Mouse (Mus musculus) lung, embryonic 16.5 days (tissue): ENCODE data around the gene Adh4. TPM values are rescaled to one million over a fixed set of nuclear protein-coding genes. Genes with fewer than 3 reads are reported as not detected.
A peak's percentile ranks its signal among the peaks of the same experiment; 100 is the strongest.
"Not testable (repeated sequence)": the region's sequence is repeated elsewhere in the genome, so short reads cannot be mapped to it uniquely, and the experiment has no call there.

Source experiments
- ATAC-seq: fragments of 200-750 bp; cut with Nextera tagmentation; 2 replicates; pipeline ENCODE4 v1.8.0; 2017; ENCODE audit warnings: low read depth, mild to moderate bottlenecking, moderate library complexity
- H3K27ac ChIP-seq: fragments of 300-500 bp; sonication (generic); 2 replicates; pipeline ENCODE4 v1.5.1; 2014; ENCODE audit warnings: mild to moderate bottlenecking, control low read depth, low read length
- H3K27me3 ChIP-seq: fragments of 300-500 bp; sonication (generic); 2 replicates; pipeline ENCODE4 v1.6.1; 2014; ENCODE audit warnings: low read depth, low read length, mixed read lengths; ENCODE audit not compliant: control insufficient read depth, insufficient read depth
- H3K36me3 ChIP-seq: fragments of 300-500 bp; sonication (generic); 2 replicates; pipeline ENCODE4 v1.6.1; 2014; ENCODE audit warnings: low read length; ENCODE audit not compliant: control insufficient read depth, insufficient read depth
- H3K4me1 ChIP-seq: fragments of 300-500 bp; sonication (generic); replicated peaks from 2 replicates; pipeline ENCODE4 v1.6.1; 2014; ENCODE audit warnings: low read length, mixed read lengths; ENCODE audit not compliant: control insufficient read depth, insufficient read depth
- H3K4me2 ChIP-seq: fragments of 300-500 bp; sonication (generic); 2 replicates; pipeline ENCODE4 v1.6.1; 2014; ENCODE audit warnings: low read depth, low read length, control low read depth
- H3K4me3 ChIP-seq: fragments of 300-500 bp; sonication (generic); 2 replicates; pipeline ENCODE4 v1.5.1; 2014; ENCODE audit warnings: mild to moderate bottlenecking, low read length, control low read depth
- H3K9ac ChIP-seq: fragments of 300-500 bp; sonication (generic); 2 replicates; pipeline ENCODE4 v1.6.1; 2014; ENCODE audit warnings: low read length, control low read depth
- H3K9me3 ChIP-seq: fragments of 300-500 bp; sonication (generic); 2 replicates; pipeline ENCODE4 v1.6.1; 2016; ENCODE audit warnings: low read length; ENCODE audit not compliant: control insufficient read depth
- WGBS: fragments of 180-500 bp; shearing (Covaris S2); extraction: QIAGEN DNeasy Blood & Tissue Kit; methylation state at CpG from one replicate; pipeline ENCODE4 v1.1.7; 2014; 5-methylcytosine and 5-hydroxymethylcytosine counted together
- polyA plus RNA-seq: library from polyadenylated mRNA; unstranded; fragments of >200 nt; fragmentation: Nextera tagmentation; extraction: Ambion mirVana; gene quantifications from 2 replicates; pipeline ENCODE4 v1.2.1, GENCODE M21; 2015

Gene Adh4
- not detected in 2 replicates for polyA plus RNA-seq

DNA sequence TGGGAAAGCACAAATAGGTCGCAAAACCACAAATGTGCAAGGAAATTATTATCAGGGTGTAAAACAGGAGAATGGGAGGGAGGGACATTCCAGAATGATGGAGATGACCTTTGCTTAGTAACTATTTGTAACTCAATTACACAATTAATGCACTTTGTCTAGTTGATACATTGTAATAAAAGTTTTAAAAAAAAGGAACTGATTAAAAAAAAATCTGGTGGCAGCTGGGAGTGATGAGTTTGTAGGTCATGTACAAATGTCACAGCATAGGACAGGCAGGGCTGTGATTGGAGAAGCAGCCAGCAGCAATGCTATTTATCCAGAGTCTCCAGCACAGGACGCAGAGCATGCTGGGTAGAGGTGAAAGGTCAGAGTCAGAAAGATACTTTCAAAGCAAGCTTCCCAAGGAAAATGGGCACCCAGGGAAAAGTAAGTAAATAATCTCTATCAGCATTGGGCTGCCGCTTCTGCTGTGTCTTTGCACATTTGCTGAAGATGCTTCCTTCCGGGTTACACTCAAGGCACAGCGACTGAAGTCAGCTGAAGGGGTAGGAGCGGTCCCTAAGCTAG, at the start of gene Adh4:
TSS of gene Adh4 (plus strand) at position 346 of the 570 bp plus-strand sequence.
- Histone ChIP-seq H3K9ac (no peak within 1 kb of the TSS), H3K4me1 (no peaks in the 10 kb centered on the region), H3K4me3 (no peak within 1 kb of the TSS), H3K9me3 (no peaks in the 10 kb centered on the region), H3K27ac (no peak within 1 kb of the TSS), H3K4me2 (no peak within 1 kb of the TSS), H3K36me3 (no peaks in the 10 kb centered on the region), H3K27me3 (no peaks in the 10 kb centered on the region)
- ATAC-seq: no peak
- WGBS: 65% methylated on average over 6 of the region's 6 CpGs

DNA sequence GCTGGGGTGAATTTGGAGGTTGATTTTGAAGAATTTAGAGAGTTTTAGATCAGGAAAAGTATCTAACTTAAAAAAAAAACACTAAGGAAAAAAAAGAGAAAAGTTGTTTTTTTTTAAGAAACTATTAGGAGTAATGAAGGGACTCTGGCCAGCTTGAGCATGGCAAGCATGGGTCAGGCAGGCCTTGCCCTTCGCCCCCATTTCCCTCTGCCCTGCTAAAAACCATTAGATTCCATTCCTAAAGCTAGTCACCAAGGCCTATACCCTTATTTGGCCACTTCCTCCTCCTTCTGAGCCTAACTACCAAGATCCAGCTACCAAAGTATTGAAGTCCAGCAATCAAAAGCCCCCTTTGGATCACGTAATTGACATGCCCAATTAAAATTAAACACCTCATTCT, 49.1 kb upstream of the Adh4 start:
- Histone ChIP-seq H3K9me3 (no peaks in the 10 kb centered on the region), H3K9ac (no peak overlapping the region), H3K4me3 (no peak overlapping the region), H3K27me3 (no peaks in the 10 kb centered on the region), H3K27ac (no peak overlapping the region), H3K36me3 (no peaks in the 10 kb centered on the region), H3K4me2 (no peak overlapping the region), H3K4me1 (no peaks in the 10 kb centered on the region)
- no peak for ATAC-seq
- 88% methylated on average over 2 of the region's 2 CpGs for WGBS

DNA sequence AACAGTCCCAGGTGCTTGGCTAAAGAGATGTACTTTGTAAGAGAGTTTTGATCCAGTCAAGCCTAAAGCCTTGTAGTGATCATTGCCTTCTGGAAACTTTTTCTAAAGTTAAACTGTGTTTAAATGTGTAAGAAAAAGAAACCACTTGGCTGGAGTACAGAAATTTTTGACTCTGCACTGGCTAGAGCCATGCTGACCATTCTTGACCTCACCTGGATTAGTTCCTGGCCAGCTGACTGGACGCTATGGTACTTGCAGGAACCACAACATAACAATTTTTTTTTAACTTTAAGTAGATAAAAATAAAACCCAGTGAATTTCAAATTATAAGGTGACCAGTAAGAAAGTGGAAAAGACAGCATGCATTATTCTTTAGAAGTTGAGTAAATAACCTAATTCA, 45.7 kb upstream of the Adh4 start:
- Histone ChIP-seq H3K4me3 (no peak overlapping the region), H3K4me1 (no peaks in the 10 kb centered on the region), H3K9ac (no peak overlapping the region), H3K27me3 (no peaks in the 10 kb centered on the region), H3K4me2 (no peak overlapping the region), H3K27ac (no peak overlapping the region), H3K9me3 (no peaks in the 10 kb centered on the region), H3K36me3 (no peaks in the 10 kb centered on the region)
- WGBS: 82% methylated on average over 1 of the region's 1 CpGs
- ATAC-seq: no peak

DNA sequence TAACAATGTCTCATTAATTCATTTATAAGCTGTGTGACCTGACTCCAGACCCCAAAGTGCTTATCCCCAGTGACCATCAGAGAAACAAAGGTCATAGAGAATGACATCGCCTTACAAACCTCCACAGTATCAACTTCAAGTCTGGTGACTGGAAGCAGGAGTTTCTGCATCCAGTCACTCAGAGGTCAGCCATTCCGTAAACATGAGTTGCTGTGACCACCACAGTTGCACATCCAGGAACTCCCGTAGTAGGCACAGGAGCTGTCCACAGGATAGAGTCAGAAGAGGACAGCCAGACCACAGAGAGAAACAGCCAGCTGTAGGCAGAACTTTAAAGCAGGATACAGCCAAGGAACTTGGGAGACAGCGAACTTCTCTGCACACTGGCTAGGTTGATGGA, 45.0 kb upstream of the Adh4 start:
- WGBS: 43% methylated on average over 4 of the region's 4 CpGs
- H3K4me3 ChIP-seq, H3K4me2 ChIP-seq, H3K9me3 ChIP-seq, H3K4me1 ChIP-seq, H3K9ac ChIP-seq, H3K36me3 ChIP-seq, ATAC-seq, H3K27me3 ChIP-seq, H3K27ac ChIP-seq: not testable (repeated sequence)

DNA sequence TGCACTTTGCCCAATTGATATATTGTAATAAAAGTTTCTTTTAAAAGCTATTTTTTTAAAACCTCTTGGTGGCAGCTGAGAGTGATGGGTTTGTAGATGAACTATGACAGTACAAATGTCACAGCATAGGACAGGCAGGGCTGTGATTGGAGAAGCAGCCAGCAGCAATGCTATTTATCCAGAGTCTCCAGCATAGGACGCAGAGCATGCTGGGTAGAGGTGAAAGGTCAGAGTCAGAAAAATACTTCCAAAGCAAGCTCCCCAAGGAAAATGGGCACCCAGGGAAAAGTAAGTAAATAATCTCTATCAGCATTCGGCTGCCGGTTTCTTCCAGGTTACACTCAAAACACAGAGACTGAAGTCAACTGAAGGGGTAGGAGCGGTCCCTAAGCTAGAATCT, 41.3 kb upstream of the Adh4 start:
- no peak for ATAC-seq
- Histone ChIP-seq H3K27me3 (no peaks in the 10 kb centered on the region), H3K4me3 (no peak overlapping the region), H3K4me1 (no peaks in the 10 kb centered on the region), H3K9ac (no peak overlapping the region), H3K36me3 (no peaks in the 10 kb centered on the region), H3K9me3 (no peaks in the 10 kb centered on the region), H3K27ac (no peak overlapping the region), H3K4me2 (no peak overlapping the region)
- 57% methylated on average over 4 of the region's 4 CpGs for WGBS

DNA sequence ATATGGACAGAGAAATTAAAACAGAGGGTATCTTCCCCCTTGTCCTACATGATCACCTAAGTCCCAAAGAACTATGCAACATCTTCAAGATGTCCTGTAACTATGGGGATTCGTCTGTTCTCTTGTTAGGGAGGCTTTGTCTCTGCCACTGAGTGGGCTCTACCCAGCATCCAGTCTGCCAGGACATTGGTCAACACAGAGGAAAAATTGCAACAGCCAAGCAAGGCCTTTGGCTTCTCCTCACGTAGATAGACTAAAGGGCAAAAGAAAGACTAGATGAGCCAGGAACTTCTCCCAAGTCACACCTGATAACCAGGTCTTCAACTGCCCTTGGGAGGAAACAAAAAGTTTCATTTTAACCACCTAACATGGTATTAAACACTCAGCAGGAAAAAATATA, 40.1 kb upstream of the Adh4 start:
- no peak overlapping the region for H3K4me3 ChIP-seq
- no peaks in the 10 kb centered on the region for H3K4me1 ChIP-seq
- WGBS: 76% methylated on average over 2 of the region's 2 CpGs
- H3K4me2 ChIP-seq: no peak overlapping the region
- H3K9ac ChIP-seq: no peak overlapping the region
- peaks cover 3% of the 10 kb centered on the region; the same call in 1 of the 2 replicates for H3K9me3 ChIP-seq
- H3K27ac ChIP-seq: no peak overlapping the region
- H3K36me3 ChIP-seq: no peaks in the 10 kb centered on the region
- ATAC-seq: no peak
- no peaks in the 10 kb centered on the region for H3K27me3 ChIP-seq

DNA sequence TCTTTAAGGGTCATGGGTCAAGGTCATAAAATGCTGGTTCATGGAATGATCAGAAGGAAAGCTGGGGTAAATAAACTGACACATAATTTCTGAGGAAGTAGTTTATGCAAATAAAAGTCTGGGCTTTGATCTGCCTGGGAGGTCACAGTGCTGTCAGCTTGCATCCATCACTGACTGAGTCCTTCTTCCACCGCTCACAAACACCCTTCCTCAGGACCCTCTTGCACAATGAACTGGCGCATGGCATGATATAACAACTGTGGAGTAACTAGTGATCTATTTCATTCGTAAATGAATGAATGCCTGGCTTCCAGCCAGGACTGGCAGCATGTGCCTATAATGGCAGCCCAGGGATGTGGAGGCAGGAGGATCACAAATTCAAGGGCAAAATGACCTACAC, 34.1 kb upstream of the Adh4 start:
- peak; percentile 97 for ATAC-seq
- Histone ChIP-seq H3K27me3 (no peaks in the 10 kb centered on the region), H3K9ac (no peak overlapping the region), H3K4me2 (no peak overlapping the region), H3K36me3 (no peaks in the 10 kb centered on the region), H3K4me1 (no peaks in the 10 kb centered on the region), H3K4me3 (no peak overlapping the region), H3K9me3 (peaks cover 3% of the 10 kb centered on the region; the same call in 1 of the 2 replicates), H3K27ac (0 out of 2 replicates have a peak overlapping the region, but pooled peaks have one; percentile 50)
- 8% methylated on average over 3 of the region's 3 CpGs for WGBS

DNA sequence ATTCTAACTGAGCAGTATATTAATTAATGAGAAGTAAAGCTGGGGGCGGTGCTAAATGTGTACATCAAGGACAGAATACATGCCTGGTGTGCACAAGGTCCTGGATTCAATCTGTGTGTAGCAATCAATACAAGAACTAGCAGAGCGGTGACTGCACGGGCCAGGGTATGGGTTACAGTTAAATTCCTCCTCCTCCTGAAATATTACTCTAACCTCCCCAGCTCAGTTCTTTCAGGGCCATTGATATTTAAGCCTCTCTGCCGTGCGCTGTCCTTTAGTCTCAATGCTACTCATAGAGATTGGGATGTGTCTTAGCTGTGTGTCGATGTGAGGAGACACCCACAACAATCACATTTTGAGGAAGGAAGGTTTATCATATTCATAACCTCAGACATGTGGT, 28.1 kb upstream of the Adh4 start:
- Histone ChIP-seq H3K4me2 (no peak overlapping the region), H3K9me3 (no peaks in the 10 kb centered on the region), H3K4me3 (no peak overlapping the region), H3K36me3 (no peaks in the 10 kb centered on the region), H3K9ac (no peak overlapping the region), H3K4me1 (no peaks in the 10 kb centered on the region), H3K27me3 (no peaks in the 10 kb centered on the region), H3K27ac (no peak overlapping the region)
- ATAC-seq: no peak
- WGBS: 88% methylated on average over 6 of the region's 6 CpGs

DNA sequence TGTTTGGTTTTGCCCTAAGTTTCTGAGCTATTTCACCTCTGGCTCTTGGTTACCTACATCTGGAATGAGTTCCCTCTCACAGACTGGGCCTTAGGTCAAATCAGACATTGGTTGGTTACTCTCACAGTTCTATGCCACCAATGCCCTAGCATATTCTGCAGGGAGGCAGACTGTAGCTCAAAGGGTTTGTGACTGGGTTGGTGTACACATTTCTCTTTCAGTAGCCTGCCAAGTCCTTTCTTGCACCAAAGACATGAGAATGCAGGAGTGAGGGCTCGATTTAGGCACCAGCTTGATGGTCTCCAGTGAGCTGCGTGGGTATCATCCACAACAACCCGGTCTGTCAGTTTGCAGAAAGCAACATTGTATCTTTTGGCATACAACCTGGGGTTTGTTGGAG, 10.4 kb upstream of the Adh4 start:
- Histone ChIP-seq H3K9me3 (no peaks in the 10 kb centered on the region), H3K9ac (no peak overlapping the region), H3K4me3 (no peak overlapping the region), H3K36me3 (no peaks in the 10 kb centered on the region), H3K27me3 (no peaks in the 10 kb centered on the region), H3K4me1 (0 out of 2 replicates have a peak, but pooled peaks cover 2% of the 10 kb centered on the region), H3K4me2 (no peak overlapping the region), H3K27ac (peak overlapping the region; percentile 46; the same call in 1 of the 2 replicates)
- 55% methylated on average over 3 of the region's 3 CpGs for WGBS
- ATAC-seq: peak; percentile 49; the same call in 1 of the 2 replicates
